12 mouse cellular contexts compared by ENCODE assay signal in genomic region chr4:149657858-149658416, GRCm38 (mm10). TPM values are rescaled to one million over a fixed set of nuclear protein-coding genes. Genes with fewer than 3 reads are reported as not detected.
DNase-seq lines count a peak whose midpoint lies in the region; ATAC-seq and TF ChIP-seq lines count a peak whose summit lies in the region.
"Had no signal": no experiment of that assay in that cellular context is flagged by ENCODE, and none has a peak within 500 bp of the region (broad histone marks: within the 10 kb centered on the region; RNA-seq: fewer than 3 reads in every experiment).

No protein-coding gene starts in this region.

- TF ChIP-seq CTCF in lung, embryonic 14.5 days (IDR thresholded peaks at IDR 0.05; ENCODE audit: low read depth): no peak
- no peak for TF ChIP-seq CTCF in lung, adult 2 months (IDR thresholded peaks at IDR 0.05; ENCODE audit: insufficient read depth, low read length)

- TF ChIP-seq POLR2A in lung, adult 2 months (IDR thresholded peaks at IDR 0.05; ENCODE audit: borderline replicate concordance, extremely low read depth, low read depth, low read length): no peak

- ATAC-seq in lung, embryonic 14.5 days (ENCODE audit: insufficient read depth): 0 out of 2 replicates have a peak, but pooled peaks have one; percentile 14

- no peak overlapping the region for H3K27ac ChIP-seq in lung, embryonic 14.5 days (ENCODE audit: low read depth)
- H3K27ac ChIP-seq in limb, embryonic 10.5 days: 0 out of 2 replicates have a peak overlapping the region, but pooled peaks have one; percentile 22
- H3K27ac ChIP-seq: neural tube, embryonic 13.5 days had no signal

- no peaks in the 10 kb centered on the region for H3K9me3 ChIP-seq in lung, embryonic 14.5 days (ENCODE audit: low read depth, low read length)
- H3K9me3 ChIP-seq in limb, embryonic 10.5 days (replicated peaks): no peaks in the 10 kb centered on the region
- H3K9me3 ChIP-seq: neural tube, embryonic 13.5 days had no signal

- WGBS in lung, embryonic 14.5 days: 50% methylated on average over 11 of the region's 11 CpGs
- 61% methylated on average over 11 of the region's 11 CpGs for WGBS in lung, adult 2 months
- WGBS in limb, embryonic 10.5 days: 79% methylated on average over 11 of the region's 11 CpGs

- no peaks in the 10 kb centered on the region for H3K4me1 ChIP-seq in lung, embryonic 14.5 days (ENCODE audit: insufficient read depth)
- no peaks in the 10 kb centered on the region for H3K4me1 ChIP-seq in lung, adult 2 months (ENCODE audit: control insufficient read depth, insufficient read depth, low read length)
- peaks cover 16% of the 10 kb centered on the region for H3K4me1 ChIP-seq in limb, embryonic 10.5 days
- H3K4me1 ChIP-seq: neural tube, embryonic 13.5 days had no signal

- no peak for DNase-seq in lung, embryonic 14.5 days
- DNase-seq in lung, adult 2 months: no peak
- DNase-seq in limb, embryonic 10.5 days (ENCODE audit: low spot score): no peak
- peak; percentile 59 to 79 for DNase-seq in spleen, adult 18-20 months
- peak; percentile 77 for DNase-seq in thymus, postnatal 4 days
- no peak for DNase-seq in right cerebral cortex, postnatal 10 days (ENCODE audit: low spot score in 2 of 2)
- no peak for DNase-seq in layer of hippocampus, adult 9-10 months (ENCODE audit: low spot score)
- no peak for DNase-seq in adipocyte (ENCODE audit: low spot score)
- DNase-seq: cerebellum, postnatal 36 days; kidney, postnatal 4 days had no signal

- no peaks in the 10 kb centered on the region for H3K27me3 ChIP-seq in lung, embryonic 14.5 days (ENCODE audit: insufficient read depth, low read length)
- H3K27me3 ChIP-seq in limb, embryonic 10.5 days (ENCODE audit: low read depth, poor library complexity, severe bottlenecking): no peaks in the 10 kb centered on the region
- H3K27me3 ChIP-seq: neural tube, embryonic 13.5 days had no signal

- no peaks in the 10 kb centered on the region for H3K36me3 ChIP-seq in lung, embryonic 14.5 days (ENCODE audit: insufficient read depth)
- peaks cover 15% of the 10 kb centered on the region; the same call in 1 of the 2 replicates for H3K36me3 ChIP-seq in limb, embryonic 10.5 days

- H3K4me3 ChIP-seq in lung, embryonic 14.5 days (ENCODE audit: low read depth, low read length): no peak overlapping the region
- no peak overlapping the region for H3K4me3 ChIP-seq in lung, adult 2 months (replicated peaks; ENCODE audit: extremely low read depth, low read depth, low read length)
- H3K4me3 ChIP-seq in limb, embryonic 10.5 days: no peak overlapping the region
- H3K4me3 ChIP-seq: neural tube, embryonic 13.5 days had no signal

- no peak overlapping the region for H3K9ac ChIP-seq in lung, embryonic 14.5 days
- H3K9ac ChIP-seq: neural tube, embryonic 13.5 days had no signal

- H3K4me2 ChIP-seq in lung, embryonic 14.5 days: no peak overlapping the region
- H3K4me2 ChIP-seq: heart, embryonic 11.5 days; neural tube, embryonic 13.5 days had no signal

RNA-seq across cellular contexts. Expression of gene Pik3cd, which starts 44.4 kb away (rescaled TPM):
- polyA plus RNA-seq in lung, embryonic 14.5 days (2014; fragmentation: Nextera tagmentation; extraction: Ambion mirVana): 4.9 and 5.5 TPM in 2 replicates
- 14.6 and 19.3 TPM in 2 replicates for polyA plus RNA-seq in lung, adult 2 months (2012; rRNA removed)
- polyA plus RNA-seq in limb, embryonic 10.5 days (2016; fragmentation: Nextera tagmentation; extraction: Ambion mirVana): 2.7 and 3.4 TPM in 2 replicates

Comparison
In these comparisons a context has a peak if more than half of its experiments do, and no peak if none do; other contexts are left out.
1. DNase-seq: peak in spleen, adult 18-20 months (2 of 2) and thymus, postnatal 4 days (single experiment); none in lung, embryonic 14.5 days (single experiment), lung, adult 2 months (single experiment), limb, embryonic 10.5 days (single experiment), right cerebral cortex, postnatal 10 days (0 of 2), layer of hippocampus, adult 9-10 months (single experiment) and adipocyte (single experiment).